Mouse (Mus musculus): ENCODE measurements around the gene Shisa2. TPM values are rescaled to one million over a fixed set of nuclear protein-coding genes. Genes with fewer than 3 reads are reported as not detected.
"Not testable (repeated sequence)": the region's sequence is repeated elsewhere in the genome, so short reads cannot be mapped to it uniquely, and the experiment has no call there.

The Shisa2 gene
- 1 to 10 TPM; 2.1 to 2.7 TPM for total RNA-seq (2021)

DNA sequence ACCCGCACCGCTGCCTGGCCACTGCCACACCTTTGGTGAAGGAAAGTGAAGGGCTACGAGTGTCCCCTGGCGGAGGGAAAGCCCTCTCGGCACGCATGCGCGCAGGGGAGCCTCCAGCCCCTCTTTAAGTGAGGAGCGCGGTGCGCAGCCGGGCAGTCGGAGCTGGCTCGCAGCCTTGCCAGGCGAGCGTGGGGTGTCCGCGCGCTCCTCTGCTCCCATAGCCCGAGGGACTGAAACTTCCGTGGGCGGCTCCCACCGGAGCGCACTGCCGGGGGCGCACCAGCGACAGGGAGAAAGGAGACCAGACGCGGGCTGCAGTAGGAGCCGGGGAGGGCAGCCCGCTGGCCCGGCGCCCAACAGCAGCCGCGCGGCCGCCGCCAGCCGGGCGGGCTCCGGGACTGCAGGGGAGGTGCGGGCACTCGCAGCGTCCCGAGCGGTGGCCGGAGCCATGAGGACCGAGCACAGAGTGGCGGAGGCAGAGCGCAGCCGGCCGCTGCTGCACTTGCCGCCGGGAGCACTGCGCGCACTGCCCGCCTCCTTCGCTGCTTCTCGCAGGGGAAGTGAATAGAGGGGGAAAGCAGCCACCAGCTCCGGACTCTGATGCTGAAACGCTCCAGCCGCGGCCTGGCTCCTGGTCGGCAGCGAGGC lies at the start of gene Shisa2:
TSS of gene Shisa2 (plus strand) at position 151 of the 648 bp plus-strand sequence.
- peak; percentile 65 to 70 for DNase-seq (ENCODE audit: low spot score in 2 of 2)
- intact Hi-C loops (cut with DNase I) = loop anchor here (5.0 kb wide), 1 partner anchor 317 kb away; no protein-coding TSS in a partner anchor

DNA sequence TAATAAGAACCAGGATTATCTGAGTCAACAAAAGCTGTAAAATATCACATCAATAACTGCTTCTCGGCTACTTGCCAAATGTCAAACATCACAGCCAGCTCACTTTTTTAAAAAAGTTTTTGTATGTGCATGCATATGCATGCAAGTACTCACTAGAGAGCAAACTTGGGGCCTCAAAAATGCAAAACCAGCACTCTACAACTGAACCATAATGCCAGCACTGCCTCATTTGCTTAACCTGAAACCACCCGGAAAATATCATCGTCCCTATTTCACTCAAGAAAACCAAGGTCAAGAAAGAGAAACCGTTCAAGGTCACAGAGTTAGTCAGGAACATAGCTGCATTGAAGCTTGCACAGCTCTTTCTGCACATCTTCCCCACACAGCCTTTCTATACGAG lies 48.7 kb upstream of the Shisa2 start:
- intact Hi-C loops (cut with DNase I) = no loop called here
- DNase-seq (ENCODE audit: low spot score in 2 of 2) = no peak

DNA sequence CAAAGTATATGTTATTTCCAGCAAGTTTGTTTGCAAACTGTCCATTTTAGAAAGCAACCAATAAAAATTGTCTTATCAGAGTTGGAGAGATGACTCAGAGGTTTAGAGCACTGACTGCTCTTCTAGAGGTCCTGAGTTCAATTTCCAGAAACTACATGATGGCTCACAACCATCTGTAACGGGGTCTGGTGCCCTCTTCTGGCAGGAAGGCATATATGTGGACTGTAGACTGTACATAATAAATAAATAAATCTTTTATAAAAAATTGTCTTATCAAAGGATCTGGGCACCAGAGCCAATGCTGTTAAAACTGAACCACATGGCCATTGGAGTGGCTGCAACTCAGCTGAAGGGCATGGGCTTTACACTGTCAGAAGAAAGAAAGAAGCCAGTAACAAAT lies 34.5 kb upstream of the Shisa2 start:
- intact Hi-C loops (cut with DNase I) = loop anchor here (10.0 kb wide), 1 partner anchor 436 kb away; no protein-coding TSS in a partner anchor
- DNase-seq (ENCODE audit: low spot score in 2 of 2) = no peak

DNA sequence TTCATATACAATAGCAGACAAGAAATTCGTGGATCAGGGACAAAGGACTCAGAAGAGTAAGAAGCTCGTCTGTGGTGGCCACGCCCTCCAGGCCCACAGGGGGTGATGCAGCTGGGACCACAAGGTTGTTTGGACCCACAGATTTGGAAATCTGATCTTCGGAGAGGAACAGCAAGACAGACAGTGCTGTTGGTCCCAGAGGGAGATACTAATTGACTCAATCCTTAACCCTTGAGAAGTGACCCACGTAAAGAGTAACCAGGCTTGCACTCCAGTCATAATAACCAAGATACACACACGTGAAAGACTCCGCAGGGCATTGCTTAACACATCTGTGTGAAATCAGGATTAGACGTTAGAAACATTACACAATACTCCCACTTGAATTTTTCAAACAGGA lies 33.2 kb upstream of the Shisa2 start:
- intact Hi-C loops (cut with DNase I) = loop anchor here (10.0 kb wide), 1 partner anchor 437 kb away; no protein-coding TSS in a partner anchor

DNA sequence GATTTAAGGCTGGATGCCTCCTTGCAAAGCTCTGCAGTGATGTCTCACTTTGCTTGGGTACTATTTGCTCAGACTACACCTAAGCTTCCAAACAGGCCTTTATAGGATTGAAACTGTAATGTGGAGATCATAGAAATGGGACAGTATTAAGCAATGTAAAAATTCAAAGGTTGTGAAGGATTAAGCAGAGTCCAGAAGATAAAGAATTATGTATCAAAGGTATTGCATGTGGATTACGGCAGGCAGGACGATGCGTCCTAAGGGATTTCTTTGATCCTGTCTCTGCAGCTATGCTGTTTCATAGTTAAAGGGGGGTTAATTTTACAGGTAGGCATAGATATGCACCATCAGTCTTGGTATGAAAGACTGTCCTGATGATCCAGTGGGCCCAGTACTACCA lies 32.5 kb upstream of the Shisa2 start:
- no peak for DNase-seq (ENCODE audit: low spot score in 2 of 2)
- intact Hi-C loops (cut with DNase I) = loop anchor here (10.0 kb wide), 1 partner anchor 438 kb away; no protein-coding TSS in a partner anchor

More for the DNA sequence above, 33.2 kb upstream of the Shisa2 start:
- no peak for DNase-seq (ENCODE audit: low spot score in 2 of 2)

DNA sequence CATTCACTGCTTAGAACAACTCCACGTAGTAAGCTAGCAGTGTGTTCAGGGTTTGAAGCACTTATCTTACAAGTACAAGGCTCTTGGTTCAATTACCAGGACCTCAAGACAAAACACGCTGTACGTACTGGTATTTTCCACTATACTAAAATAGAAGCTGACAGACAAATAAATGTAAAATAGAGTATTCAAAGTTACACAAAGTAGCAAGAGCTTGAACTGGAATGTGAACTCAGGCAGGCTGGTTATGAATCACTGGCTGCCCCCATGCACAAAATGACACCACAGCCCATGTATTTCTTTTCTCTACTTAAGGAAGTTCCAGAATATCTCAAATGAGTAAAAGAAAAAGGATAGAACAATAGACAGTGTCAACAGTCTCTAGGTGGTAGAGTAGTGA lies 30.1 kb upstream of the Shisa2 start:
- no peak for DNase-seq (ENCODE audit: low spot score in 2 of 2)

DNA sequence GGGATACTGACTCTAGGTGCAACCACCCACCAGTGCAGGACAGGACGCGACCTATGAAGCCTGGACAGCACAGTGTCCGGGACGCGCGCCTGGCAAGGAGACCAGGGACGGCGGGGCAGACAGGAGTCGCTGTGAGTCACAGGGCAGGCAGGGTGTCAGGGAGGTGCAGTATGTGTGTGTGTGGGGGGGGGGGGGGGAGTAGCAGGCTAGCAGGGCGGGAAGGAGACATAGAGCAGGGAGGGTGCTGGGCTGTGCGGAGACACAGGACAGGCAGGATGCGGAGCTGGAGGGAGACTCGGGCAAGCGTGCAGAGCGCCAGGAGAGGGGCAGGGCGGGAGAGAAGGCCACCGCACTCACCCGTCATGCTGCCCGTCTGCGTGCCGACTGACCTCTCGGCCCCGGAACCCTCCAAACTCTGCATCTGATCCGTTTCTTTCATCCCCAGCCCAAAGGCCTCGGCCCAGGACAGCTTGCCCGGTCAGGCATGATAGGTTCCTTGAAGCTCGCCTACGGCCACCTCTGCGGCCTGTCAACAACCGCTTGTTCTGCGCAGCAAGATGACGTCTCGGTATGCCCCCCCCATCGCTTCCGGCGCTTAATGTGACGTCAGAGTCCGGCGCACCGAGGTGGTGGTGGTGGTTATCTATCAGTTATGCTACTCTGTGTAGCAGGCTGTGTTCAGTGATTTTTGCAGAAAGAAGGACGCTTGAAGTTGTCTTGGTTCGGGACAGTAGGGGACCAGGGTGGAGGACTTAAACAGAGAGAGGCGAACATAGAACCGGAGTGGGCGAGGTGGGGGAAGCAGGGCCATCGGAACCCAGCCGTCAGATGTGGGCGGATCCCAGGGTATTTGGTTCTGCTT lies 27.5 kb upstream of the Shisa2 start, which contains the start of gene Cdadc1:
TSS of gene Cdadc1 (minus strand) at position 562 of the 862 bp plus-strand sequence.
- intact Hi-C loops (cut with DNase I) = loop anchor here (10.0 kb wide), 1 partner anchor 443 kb away; no protein-coding TSS in a partner anchor
- DNase-seq (ENCODE audit: low spot score in 2 of 2) = peak; percentile 95 to 99

More for the DNA sequence above, 30.1 kb upstream of the Shisa2 start:
- intact Hi-C loops (cut with DNase I) = loop anchor here (10.0 kb wide), 1 partner anchor 440 kb away; no protein-coding TSS in a partner anchor

DNA sequence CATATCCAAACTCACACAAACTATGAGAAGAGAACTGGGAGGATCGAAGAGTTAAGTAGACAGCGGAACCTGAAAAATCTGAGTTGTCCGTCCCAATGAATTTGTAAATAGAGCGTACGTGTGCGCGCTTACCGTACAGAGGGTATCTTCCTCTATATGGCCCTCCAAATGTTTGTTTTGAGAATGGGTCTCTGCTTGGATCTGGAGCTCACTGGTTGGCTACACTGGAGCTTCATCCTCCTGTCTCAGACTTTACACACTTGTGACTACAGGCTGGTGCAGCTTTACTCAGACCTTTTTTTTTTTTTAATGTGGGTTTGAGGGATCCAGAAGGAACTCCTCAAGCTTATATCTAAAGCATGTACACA lies 26.9 kb upstream of the Shisa2 start:
- no peak for DNase-seq (ENCODE audit: low spot score in 2 of 2)
- intact Hi-C loops (cut with DNase I) = loop anchor here (10.0 kb wide), 1 partner anchor 443 kb away; no protein-coding TSS in a partner anchor

DNA sequence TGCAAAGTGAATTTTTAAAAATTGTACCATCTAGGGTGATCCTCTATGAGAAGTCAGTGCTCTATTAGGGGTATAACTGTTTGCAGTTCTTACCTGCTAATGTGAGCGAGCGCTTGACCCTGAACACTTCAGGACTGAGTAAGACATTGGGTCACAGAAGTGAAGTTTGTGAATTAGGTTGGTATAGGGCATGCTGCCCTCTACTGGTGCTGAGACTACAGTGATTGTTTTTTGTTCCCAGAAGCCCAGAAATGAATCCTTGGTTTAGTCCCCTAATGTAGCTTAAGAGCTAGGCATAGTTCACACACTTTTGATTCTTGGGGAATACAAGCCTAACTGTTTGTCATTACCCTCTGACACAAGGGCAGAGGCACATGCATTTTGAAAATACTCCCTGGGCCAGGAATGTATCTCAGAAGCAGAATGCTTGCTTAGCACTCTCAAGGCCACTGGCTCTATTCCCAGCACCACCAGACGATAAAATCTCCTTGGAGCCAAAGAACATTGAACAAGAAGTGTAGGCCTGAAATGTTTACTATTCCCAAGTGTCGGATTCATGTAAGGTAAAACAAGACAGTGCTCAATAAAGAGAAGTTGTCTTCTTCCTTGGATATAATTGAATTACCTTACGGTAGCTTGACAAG lies 21.0 kb upstream of the Shisa2 start:
- intact Hi-C loops (cut with DNase I) = loop anchor here (2.0 kb wide), 1 partner anchor 413 kb away; no protein-coding TSS in a partner anchor

DNA sequence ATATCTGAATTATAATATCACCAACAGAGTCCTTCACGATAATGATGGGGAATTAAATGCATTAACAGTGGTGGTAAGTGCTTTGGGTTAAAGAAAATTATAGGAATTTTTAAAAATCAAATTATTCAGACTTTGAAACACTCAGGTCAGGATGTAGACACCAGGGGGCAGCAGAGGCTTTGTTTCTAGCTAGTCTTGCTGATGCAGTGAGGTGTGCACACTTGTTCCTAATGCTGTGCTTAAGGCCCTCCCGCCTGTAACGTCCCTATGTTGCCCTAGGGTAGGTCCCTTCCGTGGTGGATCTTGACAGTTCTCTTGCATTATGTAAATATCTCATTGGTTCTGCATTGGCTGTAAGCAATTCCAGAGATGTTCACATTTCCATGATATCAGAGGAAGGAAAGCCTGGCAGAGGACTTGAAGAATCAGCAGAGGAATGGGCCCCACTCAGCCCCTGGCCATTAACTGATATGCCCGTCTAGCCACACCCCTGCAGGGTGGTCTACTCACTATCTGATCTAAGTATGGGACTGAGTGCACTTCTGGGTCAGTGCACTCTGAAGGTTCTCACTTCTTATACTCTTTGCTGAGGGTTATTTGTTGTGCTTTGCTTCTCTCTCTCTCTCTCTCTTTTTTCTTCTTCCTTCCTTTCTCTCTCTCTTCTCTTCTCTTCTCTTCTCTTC lies 19.3 kb upstream of the Shisa2 start:
- intact Hi-C loops (cut with DNase I) = loop anchor here (1.0 to 2.0 kb wide), 2 partner anchors 338 to 411 kb away; no protein-coding TSS in a partner anchor
- DNase-seq (ENCODE audit: low spot score in 2 of 2) = peak in 1 of 2 experiments; percentile 51

More for the DNA sequence above, 21.0 kb upstream of the Shisa2 start:
- DNase-seq (ENCODE audit: low spot score in 2 of 2) = no peak

DNA sequence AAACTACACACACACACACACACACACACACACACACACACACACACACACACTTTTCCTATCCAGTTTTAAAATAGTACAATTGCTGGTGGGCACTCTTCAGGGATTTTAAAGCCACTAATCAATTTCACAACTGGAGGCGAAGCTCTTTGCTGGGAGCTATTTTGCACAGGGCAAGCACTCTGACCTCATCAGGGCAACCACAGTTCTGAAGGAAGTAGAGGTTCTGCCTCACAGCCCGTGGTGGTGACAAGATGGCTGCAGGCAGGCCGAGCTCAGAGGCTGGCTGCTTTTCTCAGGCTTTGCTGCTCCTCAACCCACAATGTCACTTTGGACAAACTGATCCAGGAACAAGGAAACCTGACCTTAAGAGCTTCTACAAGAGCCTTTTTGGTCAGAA lies 18.1 kb upstream of the Shisa2 start:
- no peak for DNase-seq (ENCODE audit: low spot score in 2 of 2)
- intact Hi-C loops (cut with DNase I) = no loop called here

DNA sequence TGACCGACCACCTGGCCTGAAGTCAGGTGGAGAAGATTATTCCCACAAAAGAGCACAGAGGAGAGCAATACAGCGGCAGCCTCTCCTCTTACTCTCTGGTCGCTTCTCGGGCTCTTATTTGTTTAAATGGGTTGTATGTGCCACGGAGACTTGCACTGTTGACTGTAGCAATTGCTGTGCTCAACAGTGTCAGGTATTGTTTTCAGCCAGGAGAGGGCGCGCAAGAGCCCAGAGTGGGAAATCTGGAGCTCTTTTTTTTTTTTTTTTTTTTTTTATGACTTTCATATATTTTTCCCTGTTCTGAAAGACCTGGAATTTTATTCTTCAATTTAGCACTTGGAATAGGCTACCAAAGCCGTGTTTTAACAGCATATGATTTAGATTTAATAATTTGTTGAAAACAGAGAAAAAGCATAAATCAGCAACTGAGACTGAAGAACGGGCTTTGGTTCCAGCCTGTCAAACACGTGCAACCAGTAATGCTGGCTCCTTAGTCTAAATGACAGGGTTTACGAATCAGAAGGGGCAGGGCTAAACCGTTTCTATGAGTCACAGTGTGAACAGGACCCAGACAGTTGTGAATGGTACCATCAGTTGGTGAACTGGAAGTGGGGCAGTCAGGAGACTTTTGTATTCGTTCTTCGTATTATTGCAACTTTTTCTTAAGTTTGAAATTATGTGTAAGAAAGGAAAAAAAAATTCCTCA lies 12.0 kb upstream of the Shisa2 start:
- intact Hi-C loops (cut with DNase I) = loop anchor here (2.0 kb wide), 2 partner anchors 330 to 404 kb away; no protein-coding TSS in a partner anchor
- peak in 1 of 2 experiments; percentile 37 for DNase-seq (ENCODE audit: low spot score in 2 of 2)

DNA sequence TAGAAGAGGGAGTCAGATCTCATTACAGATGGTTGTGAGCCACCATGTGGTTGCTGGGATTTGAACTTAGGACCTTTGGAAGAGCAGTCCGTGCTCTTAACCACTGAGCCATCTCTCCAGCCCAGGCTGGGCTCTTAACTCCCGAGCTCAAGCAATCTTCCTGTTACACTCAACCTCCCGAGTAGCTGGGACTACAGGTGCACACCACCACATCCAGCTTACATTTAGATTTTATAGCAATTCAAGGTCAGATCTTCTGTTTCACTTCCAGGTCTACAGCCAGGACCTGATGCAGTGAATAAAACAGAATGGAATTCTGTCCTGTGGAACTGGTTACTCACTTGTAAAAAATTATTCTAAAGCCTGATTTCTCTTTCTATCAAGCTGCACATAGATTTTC lies 11.0 kb upstream of the Shisa2 start:
- DNase-seq (ENCODE audit: low spot score in 2 of 2); intact Hi-C loops (cut with DNase I): not testable (repeated sequence)

DNA sequence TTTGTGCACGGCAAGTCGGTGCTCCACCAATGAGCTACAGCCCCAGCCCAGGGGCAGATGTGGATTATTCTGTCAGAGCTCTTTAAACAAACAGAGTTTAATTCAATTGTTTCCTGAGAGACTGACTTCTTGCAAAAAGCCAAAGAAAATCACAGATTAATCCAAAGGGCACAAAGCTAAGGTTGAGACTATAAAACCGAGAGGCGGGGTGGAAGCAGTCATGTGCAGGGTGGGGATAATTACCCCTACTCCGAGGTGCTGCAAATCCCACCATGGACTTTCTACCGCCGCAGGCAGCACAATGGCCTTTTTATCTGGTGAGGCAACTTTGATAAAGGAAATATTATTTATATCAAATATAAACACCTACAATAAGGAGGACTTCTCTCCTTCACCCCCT lies 8.3 kb upstream of the Shisa2 start:
- DNase-seq (ENCODE audit: low spot score in 2 of 2) = no peak
- intact Hi-C loops (cut with DNase I) = no loop called here

DNA sequence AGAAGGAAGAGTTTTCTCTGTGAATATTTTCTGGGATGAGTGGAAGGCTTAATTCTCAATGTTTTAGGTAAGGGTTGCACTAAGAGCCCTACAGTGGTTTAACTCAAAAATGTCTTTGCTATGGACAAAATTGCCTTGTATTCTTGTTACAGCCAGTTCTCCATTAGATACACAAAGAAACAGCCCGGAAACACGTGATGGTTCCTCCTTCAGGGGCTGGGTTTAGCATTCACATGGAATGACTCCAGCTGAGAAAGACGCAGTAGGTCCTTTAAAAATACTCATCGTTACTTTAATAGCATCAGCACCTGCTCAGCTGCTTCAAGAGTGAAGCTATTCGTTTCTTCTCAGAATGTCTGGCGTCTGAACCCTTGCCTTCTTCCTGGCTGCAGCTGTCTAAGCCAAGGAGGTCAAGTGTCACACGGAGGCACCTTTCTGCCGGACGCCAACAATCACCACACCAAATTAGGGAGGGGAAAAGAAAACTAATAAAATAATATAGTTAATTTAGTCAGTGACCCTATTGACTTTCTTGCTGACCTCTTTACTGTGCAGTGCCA lies 702 bp upstream of the Shisa2 start:
- intact Hi-C loops (cut with DNase I) = no loop called here
- no peak for DNase-seq (ENCODE audit: low spot score in 2 of 2)

DNA sequence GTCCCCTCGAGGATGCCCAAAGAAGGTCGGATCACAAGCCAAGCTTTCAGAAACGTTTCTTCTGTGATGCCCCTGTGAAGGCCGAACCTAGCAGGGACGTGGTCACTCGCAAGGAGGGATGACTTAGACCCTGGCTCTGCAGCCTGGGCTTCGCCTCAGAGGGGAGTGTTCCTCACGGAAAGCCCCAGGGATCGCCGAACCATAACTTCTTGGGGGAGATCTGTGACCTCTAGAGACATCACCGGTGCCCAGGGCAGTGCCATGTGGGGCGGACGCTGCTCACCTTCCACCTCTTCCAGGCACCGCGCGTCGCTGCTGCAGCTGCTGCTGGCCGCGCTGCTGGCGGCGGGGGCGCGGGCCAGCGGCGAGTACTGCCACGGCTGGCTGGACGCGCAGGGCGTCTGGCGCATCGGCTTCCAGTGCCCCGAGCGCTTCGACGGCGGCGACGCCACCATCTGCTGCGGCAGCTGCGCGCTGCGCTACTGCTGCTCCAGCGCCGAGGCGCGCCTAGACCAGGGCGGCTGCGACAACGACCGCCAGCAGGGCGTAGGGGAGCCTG lies 777 bp downstream of the Shisa2 start:
- intact Hi-C loops (cut with DNase I) = loop anchor here (5.0 kb wide), 1 partner anchor 316 kb away; no protein-coding TSS in a partner anchor
- peak; percentile 22 to 35 for DNase-seq (ENCODE audit: low spot score in 2 of 2)

DNA sequence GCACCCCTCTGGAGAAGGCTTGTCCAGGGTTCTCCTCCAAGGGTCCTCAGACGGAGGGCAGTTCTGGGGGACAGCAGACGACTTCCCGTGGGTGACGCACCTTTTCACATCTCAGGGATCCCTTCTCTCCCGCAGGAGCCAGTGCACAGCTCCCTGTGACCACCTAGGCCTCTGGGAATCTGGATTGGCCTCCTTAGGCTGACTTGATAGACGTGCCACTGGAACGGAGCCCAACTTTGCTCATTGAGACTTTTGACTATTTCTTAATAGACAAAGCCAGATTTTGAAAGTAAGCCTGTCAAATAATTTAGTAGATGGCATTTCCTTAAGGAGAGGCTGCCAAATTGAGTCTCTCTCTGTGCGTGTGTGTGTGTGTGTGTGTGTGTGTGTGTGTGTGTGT lies 1.6 kb downstream of the Shisa2 start:
- intact Hi-C loops (cut with DNase I) = loop anchor here (5.0 kb wide), 1 partner anchor 316 kb away; no protein-coding TSS in a partner anchor
- DNase-seq (ENCODE audit: low spot score in 2 of 2) = no peak
